Mouse (Mus musculus): ENCODE results near the gene Tnfaip2.

Tnfaip2 gene

DNA sequence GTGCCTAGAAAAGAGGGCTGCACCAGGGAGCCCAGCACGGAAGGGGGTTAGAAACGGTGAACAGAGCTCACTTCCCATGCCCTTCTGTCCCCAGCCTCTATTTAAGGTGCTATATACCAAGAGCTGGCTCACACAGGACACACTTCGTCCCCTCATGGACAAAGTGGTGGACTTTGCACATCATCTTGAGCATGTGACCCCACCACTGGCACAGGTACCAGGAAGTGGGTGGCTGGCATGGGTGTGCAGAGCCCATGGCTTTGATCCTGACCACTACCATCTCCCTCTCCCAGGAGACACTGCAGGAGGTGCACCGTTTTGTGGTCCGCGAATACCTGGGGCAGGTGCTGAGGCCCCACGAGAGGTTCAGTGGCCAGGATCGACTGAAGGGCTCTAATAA lies 13.9 kb upstream of the Tnfaip2 start:
- no peak for DNase-seq (ENCODE audit: low spot score in 2 of 2)

- no peak for DNase-seq (ENCODE audit: low spot score in 2 of 2)
Measured at GRCm38 (mm10) chr12:111428961-111429911, 13.0 kb upstream of the Tnfaip2 start.

DNA sequence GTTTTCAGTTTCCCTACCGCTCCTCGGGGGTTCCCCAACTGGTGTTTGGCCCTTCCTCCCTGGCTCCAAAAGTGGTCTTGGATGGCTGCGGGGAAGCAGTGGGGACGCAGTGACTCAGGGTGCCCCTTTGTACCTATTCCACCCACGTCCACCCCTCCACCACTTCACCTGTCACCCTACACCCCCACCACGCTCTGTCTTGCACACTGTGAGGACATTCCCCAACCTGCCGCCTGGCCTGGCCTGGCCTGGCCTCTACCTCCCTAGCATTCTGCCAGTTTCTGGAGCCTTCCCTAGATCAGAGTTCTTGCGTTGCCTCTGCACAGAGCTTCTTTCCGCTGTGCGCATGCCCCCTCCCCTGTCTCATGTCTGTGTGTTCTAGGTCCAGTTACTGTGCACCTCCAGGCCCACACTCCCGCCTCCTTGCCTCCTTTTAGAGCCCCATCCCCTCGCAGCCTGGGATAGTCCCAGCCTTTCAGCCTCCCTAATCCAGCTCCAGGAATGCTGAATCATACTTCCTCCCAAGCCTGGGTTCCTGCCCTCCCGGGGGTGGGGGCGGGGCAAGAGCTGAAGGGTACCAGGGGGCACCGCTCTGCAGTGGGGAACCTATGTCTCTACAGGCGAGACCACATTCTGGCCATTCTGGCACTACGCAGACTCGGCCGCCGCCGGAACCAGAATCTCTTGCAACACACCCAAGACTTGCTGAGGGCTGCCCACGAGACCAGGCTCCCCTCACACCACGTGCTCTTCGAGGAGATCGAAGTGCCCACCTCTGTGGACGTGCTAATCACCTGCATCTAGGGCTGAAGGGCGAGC lies 12.0 kb upstream of the Tnfaip2 start:
- DNase-seq (ENCODE audit: low spot score in 2 of 2), result no peak

GRCm38 (mm10) chr12:111430868-111431817 lies 11.1 kb upstream of the Tnfaip2 start:
- no peak for DNase-seq (ENCODE audit: low spot score in 2 of 2)

- DNase-seq (ENCODE audit: low spot score in 2 of 2), result no peak
Measured at GRCm38 (mm10) chr12:111432097-111432496, 10.2 kb upstream of the Tnfaip2 start.

- DNase-seq (ENCODE audit: low spot score in 2 of 2), result no peak
Measured at GRCm38 (mm10) chr12:111432751-111433331, 9.4 kb upstream of the Tnfaip2 start.

- no peak for DNase-seq (ENCODE audit: low spot score in 2 of 2)
Measured at GRCm38 (mm10) chr12:111434164-111434744, 8.0 kb upstream of the Tnfaip2 start.

DNA sequence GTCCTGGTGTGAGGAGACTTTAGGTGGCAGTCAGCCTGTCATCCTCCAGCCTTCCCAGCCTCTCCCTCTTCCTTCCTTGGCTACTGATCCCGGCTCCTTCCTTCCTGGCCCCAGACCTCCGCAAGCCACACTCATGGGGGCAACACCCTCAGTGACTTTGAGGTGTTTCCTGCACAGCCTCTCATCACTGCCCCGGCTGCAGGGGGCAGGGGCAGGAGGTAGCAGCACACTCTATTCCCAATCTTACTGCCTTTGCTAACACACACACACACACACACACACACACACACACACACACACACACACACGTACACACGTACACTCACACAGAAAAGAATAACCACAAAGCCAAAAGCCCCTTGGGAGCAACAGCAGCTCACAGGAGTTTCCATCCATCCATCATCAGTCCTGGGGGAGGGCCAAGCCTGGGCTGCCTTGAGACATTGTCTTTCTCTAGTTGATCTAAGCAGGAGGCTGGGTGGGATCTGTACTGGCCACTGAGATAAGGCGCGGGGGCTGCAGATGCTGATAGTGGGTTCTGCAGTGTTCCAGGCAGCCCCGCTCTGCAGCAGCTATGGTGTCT lies 7.4 kb upstream of the Tnfaip2 start:
- peak; percentile 56 to 68 for DNase-seq (ENCODE audit: low spot score in 2 of 2)

- DNase-seq (ENCODE audit: low spot score in 2 of 2), result no peak
Measured at GRCm38 (mm10) chr12:111436170-111436569, 6.1 kb upstream of the Tnfaip2 start.

GRCm38 (mm10) chr12:111436640-111437039 lies 5.6 kb upstream of the Tnfaip2 start:
- peak in 1 of 2 experiments; percentile 69 for DNase-seq (ENCODE audit: low spot score in 2 of 2)

DNA sequence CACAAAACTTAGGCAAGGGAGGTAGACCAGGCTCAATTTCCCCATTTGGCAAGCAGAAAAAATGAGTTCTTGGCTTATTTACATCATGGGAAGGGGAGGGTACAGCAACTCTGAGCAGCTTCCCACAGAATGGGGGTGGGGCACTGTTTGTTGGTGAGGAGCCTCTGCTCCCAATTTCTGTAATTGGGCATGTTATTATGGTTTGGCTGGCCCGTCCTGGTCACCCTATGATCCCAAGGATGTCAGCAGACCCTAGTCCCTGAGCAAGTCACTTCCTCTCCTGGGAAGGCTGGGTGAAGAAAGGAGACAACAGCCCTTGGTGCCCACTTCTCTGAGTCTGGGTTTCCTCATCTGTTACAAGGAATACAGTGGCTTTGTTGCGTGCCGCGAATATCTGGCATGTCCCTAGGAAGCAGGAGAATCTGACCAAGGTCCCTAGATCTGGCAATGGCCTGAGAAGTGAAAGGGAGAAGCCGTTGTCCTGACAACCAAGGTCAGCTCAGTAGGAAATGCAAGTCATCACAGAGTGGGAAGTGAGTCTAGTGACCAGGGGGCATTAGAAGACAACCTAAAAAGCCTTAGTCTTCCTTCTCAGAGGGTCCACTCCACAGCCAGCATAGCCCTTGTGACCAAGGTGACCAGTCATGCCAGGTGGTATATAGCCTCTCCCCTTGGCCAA lies 4.9 kb upstream of the Tnfaip2 start:
- no peak for DNase-seq (ENCODE audit: low spot score in 2 of 2)

DNA sequence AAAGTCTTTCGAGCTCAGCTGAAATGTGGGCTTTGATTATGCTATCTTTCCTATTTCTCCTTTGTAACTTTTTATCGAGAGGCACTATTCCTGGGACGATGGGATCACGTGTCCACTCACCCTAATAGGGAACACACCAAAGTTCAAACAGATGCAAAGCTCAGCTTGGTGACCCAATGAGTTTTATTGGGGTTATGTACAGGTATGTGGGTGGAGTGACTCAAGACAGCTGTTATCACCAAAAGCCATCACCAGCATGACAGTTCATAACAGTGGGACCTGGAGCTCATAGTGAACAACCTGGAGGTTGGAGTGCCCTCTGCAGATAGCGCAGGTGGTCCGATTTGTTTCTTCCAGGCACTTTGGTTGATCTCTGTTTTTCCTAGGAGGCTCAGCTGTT lies 3.4 kb upstream of the Tnfaip2 start:
- DNase-seq (ENCODE audit: low spot score in 2 of 2), result no peak

- no peak for DNase-seq (ENCODE audit: low spot score in 2 of 2)
Measured at GRCm38 (mm10) chr12:111440701-111441373, 1.4 kb upstream of the Tnfaip2 start.

DNA sequence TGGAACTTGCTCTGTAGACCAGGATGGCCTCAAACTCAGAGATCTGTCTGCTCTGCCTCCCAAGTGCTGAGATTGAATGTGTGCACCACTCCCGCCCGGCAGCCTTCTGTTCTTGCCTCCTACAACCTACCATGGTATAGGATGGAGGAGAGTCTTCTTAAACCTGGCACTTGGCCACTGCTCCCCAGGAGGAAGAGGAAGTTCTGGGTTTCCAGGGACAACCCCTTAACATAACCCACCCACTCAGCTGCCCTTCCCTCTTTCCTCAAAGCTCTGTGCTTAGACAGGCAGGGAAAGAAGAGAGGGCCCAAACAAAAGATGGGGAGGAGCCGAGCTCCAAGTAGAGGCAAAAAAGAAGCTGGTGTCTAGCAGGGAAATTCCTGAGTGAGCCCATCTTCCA lies 746 bp upstream of the Tnfaip2 start:
- DNase-seq (ENCODE audit: low spot score in 2 of 2), result no peak

- DNase-seq (ENCODE audit: low spot score in 2 of 2), result peak; percentile 84 to 87
Measured at GRCm38 (mm10) chr12:111443011-111443870, 972 bp downstream of the Tnfaip2 start.

- DNase-seq (ENCODE audit: low spot score in 2 of 2), result peak in 1 of 2 experiments; percentile 71
Measured at GRCm38 (mm10) chr12:111443921-111444831, 1.9 kb downstream of the Tnfaip2 start.
